Mouse (Mus musculus) hindbrain, embryonic 11.5 days (tissue): ENCODE results near the gene Ak7. TPM values are rescaled to one million over a fixed set of nuclear protein-coding genes. Genes with fewer than 3 reads are reported as not detected.

Experiments used
- ATAC-seq: fragments of 200-750 bp; cut with Nextera tagmentation; 2 replicates; pipeline ENCODE4 v1.8.0; 2017; ENCODE audit warnings: mild to moderate bottlenecking, moderate TSS enrichment, moderate library complexity; ENCODE audit not compliant: low FRiP score
- DNase-seq: peaks from one replicate; pipeline ENCODE4 v3.0.0-alpha.2; 2015; ENCODE audit warnings: low spot score
- H3K27ac ChIP-seq: fragments of 300-500 bp; sonication (generic); 2 replicates; pipeline ENCODE4 v1.5.1; 2014; ENCODE audit warnings: mild to moderate bottlenecking, low read depth, low read length
- H3K27me3 ChIP-seq: fragments of 300-500 bp; sonication (generic); 2 replicates; pipeline ENCODE4 v1.6.1; 2014; ENCODE audit warnings: mild to moderate bottlenecking, low read length, moderate library complexity, mixed read lengths; ENCODE audit not compliant: control insufficient read depth, insufficient read depth
- H3K36me3 ChIP-seq: fragments of 300-500 bp; sonication (generic); 2 replicates; pipeline ENCODE4 v1.6.1; 2014; ENCODE audit warnings: mild to moderate bottlenecking, low read length, moderate library complexity, mixed read lengths; ENCODE audit not compliant: control insufficient read depth, insufficient read depth
- H3K4me1 ChIP-seq: fragments of 300-500 bp; sonication (generic); replicated peaks from 2 replicates; pipeline ENCODE4 v1.6.1; 2014; ENCODE audit warnings: low read length, mixed read lengths; ENCODE audit not compliant: control insufficient read depth, insufficient read depth
- H3K4me2 ChIP-seq: fragments of 300-500 bp; sonication (generic); replicated peaks from 2 replicates; pipeline ENCODE4 v1.6.1; 2014; ENCODE audit warnings: mild to moderate bottlenecking, low read depth, low read length
- H3K4me3 ChIP-seq: fragments of 300-500 bp; sonication (generic); 2 replicates; pipeline ENCODE4 v1.5.1; 2014; ENCODE audit warnings: low read depth, low read length
- H3K9ac ChIP-seq: fragments of 300-500 bp; sonication (generic); 2 replicates; pipeline ENCODE4 v1.6.1; 2014; ENCODE audit warnings: low read depth, low read length
- H3K9me3 ChIP-seq: fragments of 300-500 bp; sonication (generic); 2 replicates; pipeline ENCODE4 v1.6.1; 2016; ENCODE audit warnings: low read length; ENCODE audit not compliant: control insufficient read depth
- WGBS: fragments of 180-500 bp; shearing (Covaris S2); extraction: QIAGEN DNeasy Blood & Tissue Kit; methylation state at CpG from one replicate; pipeline ENCODE4 v1.1.7; 2014; 5-methylcytosine and 5-hydroxymethylcytosine counted together
- polyA plus RNA-seq: library from polyadenylated mRNA; unstranded; fragments of >200 nt; fragmentation: Nextera tagmentation; extraction: Ambion mirVana; gene quantifications from 2 replicates; pipeline ENCODE4 v1.2.1, GENCODE M21; 2014

The Ak7 gene
- polyA plus RNA-seq, 1 experiment from 2014 or later: 1.1 TPM

- Histone ChIP-seq H3K9ac (no peak overlapping the region), H3K4me3 (no peak overlapping the region), H3K27me3 (no peaks in the 10 kb centered on the region), H3K4me1 (no peaks in the 10 kb centered on the region), H3K36me3 (0 out of 2 replicates have a peak, but pooled peaks cover 3% of the 10 kb centered on the region), H3K27ac (no peak overlapping the region), H3K4me2 (no peak overlapping the region), H3K9me3 (no peaks in the 10 kb centered on the region)
- DNase-seq (no peak), ATAC-seq (no peak)
- WGBS: 94% methylated on average over 3 of the region's 4 CpGs
Observed at GRCm38 (mm10) chr12:105688546-105688945, 17.2 kb upstream of the Ak7 start.

DNA sequence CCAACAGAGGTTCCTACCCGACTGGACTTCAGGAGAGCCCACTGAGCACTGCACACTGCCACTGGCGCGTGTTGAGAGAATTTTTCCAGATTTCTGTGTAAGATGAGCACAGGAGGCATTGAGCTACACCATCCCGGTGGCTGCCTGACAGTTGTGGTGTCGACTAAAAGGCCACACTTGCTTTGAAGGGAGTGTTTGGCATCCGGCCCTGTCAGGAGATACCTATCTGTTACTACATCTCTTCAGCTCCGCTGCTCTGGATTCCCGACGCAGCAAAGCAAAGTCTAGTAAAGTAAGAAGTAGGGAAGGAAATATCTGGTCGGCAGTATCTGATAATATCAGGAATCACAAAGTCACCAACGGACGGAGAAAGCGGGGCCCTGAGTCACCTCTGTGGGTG lies 16.3 kb upstream of the Ak7 start:
- Histone ChIP-seq H3K9me3 (no peaks in the 10 kb centered on the region), H3K4me3 (no peak overlapping the region), H3K27ac (no peak overlapping the region), H3K36me3 (0 out of 2 replicates have a peak, but pooled peaks cover 3% of the 10 kb centered on the region), H3K27me3 (no peaks in the 10 kb centered on the region), H3K9ac (no peak overlapping the region), H3K4me2 (no peak overlapping the region), H3K4me1 (no peaks in the 10 kb centered on the region)
- DNase-seq (no peak), ATAC-seq (no peak)
- WGBS: 93% methylated on average over 13 of the region's 13 CpGs

DNA sequence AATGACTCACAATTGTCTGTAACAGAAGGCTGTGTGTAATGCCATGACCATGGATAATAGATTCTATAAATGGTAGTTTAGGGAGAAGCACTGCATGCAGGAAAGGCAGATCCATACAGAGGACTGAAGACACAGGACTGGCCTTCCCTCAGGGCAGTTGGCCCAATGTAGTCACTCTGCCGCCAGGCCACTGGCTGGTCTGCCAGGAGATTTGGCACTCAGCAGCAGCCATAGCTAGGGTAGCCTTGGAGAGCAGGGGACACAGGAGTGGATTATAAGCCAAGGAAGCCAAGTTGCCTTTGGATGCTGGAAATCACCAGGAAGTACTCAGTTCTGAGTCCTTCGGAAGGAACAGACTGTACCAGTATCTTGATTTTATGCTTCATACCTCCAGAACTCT lies 11.8 kb upstream of the Ak7 start:
- WGBS: 94% methylated on average over 2 of the region's 2 CpGs
- Histone ChIP-seq H3K9ac (no peak overlapping the region), H3K27me3 (no peaks in the 10 kb centered on the region), H3K36me3 (0 out of 2 replicates have a peak, but pooled peaks cover 3% of the 10 kb centered on the region), H3K4me2 (no peak overlapping the region), H3K4me1 (no peaks in the 10 kb centered on the region), H3K9me3 (no peaks in the 10 kb centered on the region), H3K27ac (no peak overlapping the region), H3K4me3 (no peak overlapping the region)
- DNase-seq (no peak), ATAC-seq (no peak)

- Histone ChIP-seq H3K4me1 (no peaks in the 10 kb centered on the region), H3K9ac (no peak overlapping the region), H3K36me3 (peaks cover 8% of the 10 kb centered on the region; the same call in 1 of the 2 replicates), H3K4me3 (no peak overlapping the region), H3K9me3 (no peaks in the 10 kb centered on the region), H3K27ac (no peak overlapping the region), H3K4me2 (no peak overlapping the region), H3K27me3 (no peaks in the 10 kb centered on the region)
- DNase-seq (no peak), ATAC-seq (no peak)
- WGBS: 83% methylated on average over 7 of the region's 7 CpGs
Observed at GRCm38 (mm10) chr12:105695848-105696247, 9.9 kb upstream of the Ak7 start.

DNA sequence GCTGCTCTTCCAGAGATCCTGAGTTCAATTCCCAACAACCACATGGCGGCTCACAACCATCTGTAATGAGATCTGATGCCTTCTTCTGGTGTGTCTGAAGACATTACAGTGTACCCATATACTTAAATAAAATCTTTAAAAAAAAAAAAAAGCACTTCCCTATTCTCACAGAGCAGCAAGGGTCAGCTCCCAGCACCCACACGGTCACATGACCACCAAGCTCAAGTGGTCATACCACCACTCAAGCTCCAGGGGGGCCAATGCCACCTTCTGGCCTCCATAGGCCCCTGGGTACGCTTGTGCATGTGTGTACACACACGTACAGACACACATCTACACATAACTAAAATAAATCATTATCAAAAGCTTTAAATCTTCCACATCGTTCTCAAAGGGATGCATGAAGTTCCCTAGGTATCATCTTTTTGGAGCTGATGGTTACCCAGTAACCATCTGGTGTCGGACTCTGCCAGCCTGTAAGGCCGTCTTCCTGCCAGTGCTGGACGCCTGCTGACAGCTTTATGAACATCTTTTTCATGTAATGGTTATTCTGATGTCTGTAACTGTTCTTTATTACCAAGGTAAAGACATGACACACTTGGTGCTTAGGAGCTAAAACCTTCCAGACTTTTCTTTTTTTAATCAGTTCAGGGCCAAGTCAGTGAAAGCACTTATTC lies 8.5 kb upstream of the Ak7 start:
- 92% methylated on average over 8 of the region's 8 CpGs for WGBS
- H3K4me2 ChIP-seq: no peak overlapping the region
- ATAC-seq: no peak
- no peaks in the 10 kb centered on the region for H3K9me3 ChIP-seq
- H3K4me3 ChIP-seq: no peak overlapping the region
- H3K27ac ChIP-seq: no peak overlapping the region
- DNase-seq: no peak
- no peak overlapping the region for H3K9ac ChIP-seq
- H3K27me3 ChIP-seq: no peaks in the 10 kb centered on the region
- no peaks in the 10 kb centered on the region for H3K4me1 ChIP-seq
- peaks cover 8% of the 10 kb centered on the region; the same call in 1 of the 2 replicates for H3K36me3 ChIP-seq

DNA sequence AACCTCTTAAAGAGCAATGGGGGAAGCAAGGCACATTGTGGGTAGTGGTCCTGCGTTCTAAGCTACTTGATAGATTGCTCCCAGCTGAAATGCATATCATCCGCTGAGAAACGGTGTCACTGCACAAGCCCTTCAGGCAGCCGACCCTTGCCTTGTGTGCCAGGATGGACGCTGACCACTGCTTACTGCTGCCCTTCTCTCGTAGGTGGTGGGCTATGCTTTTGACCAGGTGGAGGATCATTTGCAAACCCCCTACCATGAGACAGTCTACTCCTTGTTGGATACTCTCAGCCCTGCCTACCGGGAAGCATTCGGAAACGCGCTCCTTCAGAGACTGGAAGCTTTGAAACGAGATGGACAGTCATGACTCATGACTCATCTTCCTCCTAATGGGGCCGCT lies 5.3 kb upstream of the Ak7 start:
- DNase-seq (no peak), ATAC-seq (no peak)
- Histone ChIP-seq H3K4me2 (no peak overlapping the region), H3K36me3 (peaks cover 6% of the 10 kb centered on the region; the same call in 1 of the 2 replicates), H3K9me3 (no peaks in the 10 kb centered on the region), H3K9ac (no peak overlapping the region), H3K27ac (no peak overlapping the region), H3K4me1 (no peaks in the 10 kb centered on the region), H3K4me3 (no peak overlapping the region), H3K27me3 (no peaks in the 10 kb centered on the region)
- 93% methylated on average over 12 of the region's 12 CpGs for WGBS

DNA sequence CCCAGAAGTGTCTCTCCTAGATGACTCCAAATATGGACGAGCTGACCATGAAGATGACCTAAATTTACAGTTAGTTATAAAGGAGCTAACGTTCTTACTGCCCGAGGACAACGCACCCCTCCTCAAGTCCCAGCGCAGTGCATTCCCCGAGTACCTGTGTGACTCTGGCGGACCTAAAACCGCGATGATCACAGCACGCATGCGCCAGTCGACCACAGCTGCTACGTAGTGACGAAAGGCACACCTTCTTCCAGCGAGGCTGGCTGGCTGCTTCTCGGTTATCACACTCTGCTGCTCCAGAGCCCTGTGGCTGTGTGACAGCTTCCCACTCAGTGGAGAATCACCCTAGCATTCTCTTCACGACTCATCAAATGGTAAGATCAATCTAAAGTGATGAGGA lies 12.8 kb downstream of the Ak7 start:
- Histone ChIP-seq H3K36me3 (no peaks in the 10 kb centered on the region), H3K9me3 (no peaks in the 10 kb centered on the region), H3K4me2 (no peak overlapping the region), H3K27ac (no peak overlapping the region), H3K4me3 (no peak overlapping the region), H3K9ac (no peak overlapping the region), H3K4me1 (no peaks in the 10 kb centered on the region), H3K27me3 (no peaks in the 10 kb centered on the region)
- DNase-seq (no peak), ATAC-seq (no peak)
- 68% methylated on average over 17 of the region's 17 CpGs for WGBS

- no peak for DNase-seq
- 69% methylated on average over 3 of the region's 3 CpGs for WGBS
- no peak overlapping the region for H3K27ac ChIP-seq
Observed at GRCm38 (mm10) chr12:105720196-105720595, 14.4 kb downstream of the Ak7 start.

GRCm38 (mm10) chr12:105721452-105722132 lies 15.8 kb downstream of the Ak7 start:
- ATAC-seq (peak; percentile 66), DNase-seq (peak; percentile 46)
- no peaks in the 10 kb centered on the region for H3K27me3 ChIP-seq
- H3K4me2 ChIP-seq: no peak overlapping the region
- H3K4me1 ChIP-seq: no peaks in the 10 kb centered on the region
- H3K27ac ChIP-seq: peak overlapping the region; percentile 47; the same call in 1 of the 2 replicates
- WGBS: 39% methylated on average over 14 of the region's 14 CpGs
- no peaks in the 10 kb centered on the region for H3K9me3 ChIP-seq
- no peak overlapping the region for H3K4me3 ChIP-seq
- no peak overlapping the region for H3K9ac ChIP-seq
- H3K36me3 ChIP-seq: no peaks in the 10 kb centered on the region

More at GRCm38 (mm10) chr12:105720196-105720595, 14.4 kb downstream of the Ak7 start:
- Histone ChIP-seq H3K9me3 (no peaks in the 10 kb centered on the region), H3K4me3 (no peak overlapping the region), H3K9ac (no peak overlapping the region), H3K4me1 (no peaks in the 10 kb centered on the region), H3K27me3 (no peaks in the 10 kb centered on the region), H3K36me3 (no peaks in the 10 kb centered on the region), H3K4me2 (no peak overlapping the region)
- no peak for ATAC-seq
